Comparison of ENCODE assay signal across 27 mouse cellular contexts in the genomic region with DNA sequence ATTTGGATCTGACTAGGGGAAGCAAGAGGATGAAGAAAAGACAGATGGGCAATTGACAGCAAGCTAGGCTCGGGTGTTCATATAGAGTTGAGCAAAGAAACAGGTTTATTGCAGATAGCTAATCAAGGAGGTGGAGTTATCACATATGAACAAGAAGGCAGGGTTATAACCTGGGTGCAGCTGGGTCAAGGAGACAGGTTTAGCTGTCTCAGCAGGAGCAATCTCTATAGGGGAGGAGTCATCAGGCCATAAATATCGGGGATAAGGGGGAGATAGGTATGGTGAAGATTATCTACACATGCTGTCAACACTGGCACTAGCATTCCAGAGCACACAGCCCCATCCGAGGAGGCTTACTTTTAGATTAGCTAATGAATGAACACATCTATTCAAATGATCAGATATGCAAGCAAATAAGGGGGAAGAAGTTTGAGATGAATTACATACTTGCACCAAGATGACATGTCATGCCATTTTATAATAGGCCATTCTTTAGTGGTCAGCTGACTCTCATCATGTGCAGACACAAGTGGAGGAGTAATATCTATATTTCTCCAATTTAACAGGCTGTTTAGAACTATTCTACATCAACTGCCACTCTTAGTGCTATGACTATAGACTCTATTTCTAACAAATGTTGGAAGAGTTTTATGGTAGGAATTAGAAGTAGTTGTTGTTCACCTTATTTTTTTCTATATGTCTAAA.
"Had no signal": no experiment of that assay in that cellular context is flagged by ENCODE, and none has a peak within 500 bp of the region (broad histone marks: within the 10 kb centered on the region; RNA-seq: fewer than 3 reads in every experiment).

No protein-coding gene starts in this region.

- H3K27me3 ChIP-seq: embryonic facial prominence, embryonic 12.5 days; embryonic facial prominence, embryonic 13.5 days; embryonic facial prominence, embryonic 15.5 days; forebrain, embryonic 12.5 days; forebrain, embryonic 13.5 days; forebrain, embryonic 15.5 days had no signal

- H3K4me3 ChIP-seq: embryonic facial prominence, embryonic 10.5 days; embryonic facial prominence, embryonic 12.5 days; embryonic facial prominence, embryonic 13.5 days; embryonic facial prominence, embryonic 15.5 days; erythroblast, embryonic 14.5 days; forebrain, embryonic 10.5 days; forebrain, embryonic 12.5 days; forebrain, embryonic 13.5 days; forebrain, embryonic 15.5 days; gastrocnemius, adult 2 months; heart, adult 2 months had no signal

- H3K9me3 ChIP-seq: embryonic facial prominence, embryonic 10.5 days; embryonic facial prominence, embryonic 12.5 days; embryonic facial prominence, embryonic 13.5 days; embryonic facial prominence, embryonic 15.5 days; forebrain, embryonic 10.5 days; forebrain, embryonic 12.5 days; forebrain, embryonic 13.5 days; forebrain, embryonic 15.5 days had no signal

- H3K9ac ChIP-seq: embryonic facial prominence, embryonic 12.5 days; embryonic facial prominence, embryonic 13.5 days; embryonic facial prominence, embryonic 15.5 days; forebrain, embryonic 12.5 days; forebrain, embryonic 13.5 days; forebrain, embryonic 15.5 days; forebrain, postnatal 0 days had no signal

- ATAC-seq: forebrain, embryonic 13.5 days; forebrain, embryonic 14.5 days; forebrain, embryonic 15.5 days; forebrain, embryonic 16.5 days; forebrain, postnatal 0 days had no signal

- H3K27ac ChIP-seq: embryonic facial prominence, embryonic 10.5 days; embryonic facial prominence, embryonic 12.5 days; embryonic facial prominence, embryonic 13.5 days; embryonic facial prominence, embryonic 15.5 days; forebrain, embryonic 10.5 days; forebrain, embryonic 12.5 days; forebrain, embryonic 13.5 days; forebrain, embryonic 15.5 days; gastrocnemius, adult 2 months; heart, adult 2 months had no signal

- H3K4me1 ChIP-seq: embryonic facial prominence, embryonic 10.5 days; embryonic facial prominence, embryonic 12.5 days; embryonic facial prominence, embryonic 13.5 days; embryonic facial prominence, embryonic 15.5 days; forebrain, embryonic 10.5 days; forebrain, embryonic 12.5 days; forebrain, embryonic 15.5 days had no signal

- H3K4me2 ChIP-seq: embryonic facial prominence, embryonic 12.5 days; embryonic facial prominence, embryonic 13.5 days; embryonic facial prominence, embryonic 15.5 days; forebrain, embryonic 12.5 days; forebrain, embryonic 13.5 days; forebrain, embryonic 15.5 days had no signal

- DNase-seq: cerebellum, adult 18-20 months; cerebellum, adult 2 months; cerebellum, adult 8-10 months; cerebellum, adult 9-11 months; cerebellum, postnatal 10 days; cerebellum, postnatal 14 days; cerebellum, postnatal 25 days; cerebellum, postnatal 36 days; embryo, embryonic 11 days; forebrain, postnatal 0 days; gastrocnemius, adult 2 months; gastrocnemius, postnatal 10 days; gastrocnemius, postnatal 25 days; gastrocnemius, postnatal 36 days; heart, adult 18-20 months; heart, adult 2 months had no signal

- H3K36me3 ChIP-seq: embryonic facial prominence, embryonic 10.5 days; embryonic facial prominence, embryonic 12.5 days; embryonic facial prominence, embryonic 13.5 days; embryonic facial prominence, embryonic 15.5 days; forebrain, embryonic 10.5 days; forebrain, embryonic 12.5 days; forebrain, embryonic 15.5 days had no signal
